Mouse (Mus musculus) kidney, postnatal 14 days (tissue): ENCODE data around the gene Kcnj15.

Experiments used
- DNase-seq: peaks from one replicate; pipeline ENCODE4 v3.0.0; 2022; ENCODE audit warnings: mixed read lengths

The Kcnj15 gene

GRCm38 (mm10) chr16:95297651-95298050 lies 40.3 kb downstream of the Kcnj15 start:
- no peak for DNase-seq

DNA sequence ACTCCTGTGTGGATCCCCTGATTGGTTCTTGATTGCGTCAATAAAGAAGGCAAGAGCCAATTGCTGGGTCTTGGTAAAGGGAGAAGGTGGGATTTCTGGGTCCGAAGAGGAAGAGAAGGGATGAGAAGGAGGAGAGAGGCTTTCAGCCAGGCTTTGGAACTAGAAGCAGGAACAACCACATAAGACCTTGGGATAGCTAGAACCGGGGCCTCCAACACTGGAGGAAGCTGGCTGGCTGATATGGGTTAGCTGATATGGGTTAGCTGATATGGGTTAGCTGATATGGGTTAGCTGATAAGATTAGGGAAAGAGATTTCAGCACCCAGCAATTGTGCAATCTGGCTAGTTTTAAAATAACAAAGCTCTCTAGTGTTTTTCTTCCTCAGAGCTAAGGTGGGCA lies 44.3 kb downstream of the Kcnj15 start:
- DNase-seq, result no peak

DNA sequence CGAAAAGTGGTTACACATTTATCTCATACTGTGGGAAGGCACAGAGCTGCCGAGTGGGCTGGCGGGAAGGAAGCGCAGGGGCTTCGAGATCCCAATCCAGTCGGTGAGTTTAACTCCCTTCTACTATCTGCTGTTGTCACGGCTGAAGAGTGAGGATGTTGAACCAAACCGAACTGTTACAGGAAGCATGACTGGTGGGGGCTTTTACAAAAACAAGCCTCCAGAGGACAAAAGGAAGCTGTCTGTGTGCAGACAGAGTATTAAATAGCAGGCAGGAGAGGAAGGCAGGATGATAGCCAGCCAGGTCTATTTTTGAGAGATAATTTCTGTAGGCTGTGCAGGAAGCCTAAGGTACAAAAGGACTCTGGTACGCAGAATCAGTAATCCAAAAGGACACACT lies 46.3 kb downstream of the Kcnj15 start:
- peak; percentile 32 for DNase-seq

- no peak for DNase-seq
Observed at GRCm38 (mm10) chr16:95307823-95308360, 50.5 kb downstream of the Kcnj15 start.

- DNase-seq, result peak; percentile 38
Observed at GRCm38 (mm10) chr16:95321945-95322625, 64.7 kb downstream of the Kcnj15 start.

DNA sequence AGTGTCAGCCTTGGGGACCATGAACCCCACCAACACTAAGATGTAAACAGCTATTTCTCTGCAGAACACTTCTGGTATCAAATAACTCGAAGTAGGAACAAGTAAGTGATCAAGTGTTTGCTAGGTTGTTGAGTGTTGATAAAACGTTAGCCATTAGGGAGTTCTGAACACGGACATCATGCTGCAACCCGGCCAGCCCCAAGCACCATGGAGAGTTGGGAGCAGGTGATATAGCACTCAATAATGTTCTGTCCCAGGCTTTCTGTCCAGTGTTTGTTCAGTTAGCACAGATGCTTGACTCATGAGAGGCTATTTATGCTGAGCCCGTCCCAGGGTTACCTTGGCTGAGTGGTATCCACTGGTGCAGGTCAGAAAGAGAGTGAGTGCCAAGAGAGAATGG lies 74.8 kb downstream of the Kcnj15 start:
- no peak for DNase-seq

GRCm38 (mm10) chr16:95340885-95341791 lies 83.8 kb downstream of the Kcnj15 start:
- peak; percentile 87 for DNase-seq

GRCm38 (mm10) chr16:95342030-95342429 lies 84.7 kb downstream of the Kcnj15 start:
- DNase-seq, result no peak

- DNase-seq, result peak; percentile 23
Observed at GRCm38 (mm10) chr16:95344961-95345360, 87.6 kb downstream of the Kcnj15 start.

DNA sequence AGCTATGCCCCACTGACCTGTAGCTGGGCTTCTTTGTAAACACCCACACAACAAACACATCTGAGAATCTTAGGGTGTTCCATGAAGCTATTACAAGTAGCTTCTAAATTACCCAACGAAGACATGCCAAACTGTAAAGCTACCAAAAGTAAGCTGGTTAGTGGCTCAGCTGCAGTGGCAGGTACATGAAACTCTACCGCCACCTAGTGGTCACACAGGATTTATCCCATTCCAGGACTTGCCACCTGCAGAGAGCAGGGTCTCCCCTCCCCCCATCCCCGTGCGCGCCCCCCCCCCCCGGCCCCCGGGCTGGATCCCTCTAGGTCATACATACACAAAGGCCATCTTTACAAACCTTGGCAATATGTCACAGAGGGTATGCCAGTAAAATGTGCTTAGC lies 88.5 kb downstream of the Kcnj15 start:
- DNase-seq, result peak; percentile 81

DNA sequence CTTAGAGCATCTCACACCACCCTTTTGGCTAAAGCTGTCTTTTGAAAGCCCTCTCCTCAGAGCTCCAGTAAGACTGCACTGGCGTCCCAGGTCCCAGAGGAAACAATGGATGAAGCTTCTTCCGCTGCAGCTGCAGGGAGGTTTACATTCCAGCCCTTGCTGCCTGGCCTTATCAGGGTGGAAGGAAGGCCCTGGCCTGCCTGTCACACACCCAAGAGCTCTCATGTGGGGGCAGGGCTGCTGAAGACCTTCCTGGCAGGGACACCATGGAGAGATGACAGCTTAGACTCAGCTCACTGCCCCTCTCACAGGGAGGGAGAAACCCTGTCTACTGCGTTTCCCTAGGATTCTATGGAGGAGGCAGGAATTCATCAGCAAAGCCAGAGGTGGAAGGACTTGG lies 89.8 kb downstream of the Kcnj15 start:
- peak; percentile 80 for DNase-seq

DNA sequence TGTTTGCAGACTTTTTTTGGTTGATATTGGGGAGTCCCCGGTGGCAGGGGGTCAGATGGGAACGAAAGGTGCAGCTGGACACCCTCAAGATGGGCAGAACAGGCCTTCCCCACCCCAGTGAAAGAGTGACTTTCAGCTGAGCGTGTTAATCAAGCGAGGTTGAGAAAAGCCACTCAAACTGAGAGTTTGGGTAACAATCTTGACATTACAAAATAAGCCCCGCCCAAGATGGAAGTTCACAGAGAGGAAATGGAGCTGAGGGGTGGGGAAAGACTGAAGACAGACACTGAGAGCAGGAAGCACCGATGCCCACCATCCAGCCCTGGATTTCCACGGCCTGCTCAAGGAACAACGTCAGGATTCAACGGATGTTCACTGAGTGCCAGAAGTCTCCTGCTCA lies 91.2 kb downstream of the Kcnj15 start:
- DNase-seq, result no peak

GRCm38 (mm10) chr16:95349344-95349743 lies 92.0 kb downstream of the Kcnj15 start:
- DNase-seq, result no peak

- no peak for DNase-seq
Observed at GRCm38 (mm10) chr16:95349745-95350144, 92.4 kb downstream of the Kcnj15 start.
